Mouse (Mus musculus): ENCODE data around the gene Bud23. TPM values are rescaled to one million over a fixed set of nuclear protein-coding genes. Genes with fewer than 3 reads are reported as not detected.

Gene Bud23
- polyA plus RNA-seq, 1 experiment, result 28.3 TPM

DNA sequence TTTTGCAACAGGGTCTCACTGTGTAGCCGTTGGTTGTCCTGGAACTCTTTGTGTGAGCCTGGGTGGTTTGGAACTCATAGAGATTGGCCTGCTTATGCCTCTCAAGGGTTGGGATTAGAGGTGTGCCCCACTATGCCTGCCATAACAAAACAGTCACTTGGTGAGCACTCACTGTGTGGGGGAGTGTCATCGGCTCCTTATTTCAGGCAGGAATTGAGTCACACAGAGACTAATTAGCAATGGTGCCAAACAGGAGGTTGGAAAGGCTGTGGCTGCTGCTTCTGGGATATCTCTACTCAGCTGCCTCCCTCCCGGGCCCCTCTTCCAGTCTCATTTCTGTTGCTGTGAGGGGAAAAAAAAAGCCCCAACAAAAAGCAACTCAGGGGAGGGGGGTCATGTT, 20.2 kb downstream of the Bud23 start:
- Histone ChIP-seq H3K4me3 (ENCODE audit: insufficient read depth, low read depth, low read length) (no peak overlapping the region), H3K4me1 (ENCODE audit: control insufficient read depth, insufficient read depth, insufficient read length, low read length) (no peaks in the 10 kb centered on the region), H3K27ac (replicated peaks; ENCODE audit: low read depth, low read length) (no peak overlapping the region)

DNA sequence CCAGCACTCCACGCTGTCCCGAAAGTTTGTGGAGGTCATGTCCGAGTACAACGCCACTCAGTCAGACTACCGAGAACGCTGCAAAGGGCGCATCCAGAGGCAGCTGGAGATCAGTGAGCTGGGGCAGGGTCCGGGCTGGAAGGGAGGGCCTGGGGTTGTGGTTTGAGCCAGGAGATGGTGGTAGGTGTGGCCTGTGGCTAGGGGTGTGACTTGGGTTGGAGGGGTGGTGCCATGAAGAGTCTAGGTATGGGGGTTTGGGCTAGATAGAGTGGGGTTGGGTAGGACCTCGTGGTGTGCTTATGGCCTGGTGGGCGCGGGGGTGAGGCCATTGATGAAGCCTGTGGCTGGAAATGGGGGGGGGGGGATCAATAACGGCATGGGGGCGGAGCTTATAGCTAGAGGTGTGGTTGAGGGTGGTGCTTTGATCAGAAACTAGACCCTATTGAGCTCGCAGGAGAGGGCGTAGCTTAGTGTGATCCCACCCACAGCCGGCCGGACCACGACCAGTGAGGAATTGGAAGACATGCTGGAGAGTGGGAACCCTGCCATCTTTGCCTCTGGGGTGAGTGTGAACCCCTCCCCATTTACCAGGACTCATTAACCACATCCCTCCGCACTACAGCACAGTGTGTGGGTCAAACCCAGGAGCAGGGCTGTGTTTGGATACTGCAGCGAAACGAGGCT, 22.5 kb downstream of the Bud23 start:
- Histone ChIP-seq H3K4me1 (ENCODE audit: control insufficient read depth, insufficient read depth, insufficient read length, low read length) (no peaks in the 10 kb centered on the region), H3K27ac (replicated peaks; ENCODE audit: low read depth, low read length) (no peak overlapping the region), H3K4me3 (ENCODE audit: insufficient read depth, low read depth, low read length) (no peak overlapping the region)

DNA sequence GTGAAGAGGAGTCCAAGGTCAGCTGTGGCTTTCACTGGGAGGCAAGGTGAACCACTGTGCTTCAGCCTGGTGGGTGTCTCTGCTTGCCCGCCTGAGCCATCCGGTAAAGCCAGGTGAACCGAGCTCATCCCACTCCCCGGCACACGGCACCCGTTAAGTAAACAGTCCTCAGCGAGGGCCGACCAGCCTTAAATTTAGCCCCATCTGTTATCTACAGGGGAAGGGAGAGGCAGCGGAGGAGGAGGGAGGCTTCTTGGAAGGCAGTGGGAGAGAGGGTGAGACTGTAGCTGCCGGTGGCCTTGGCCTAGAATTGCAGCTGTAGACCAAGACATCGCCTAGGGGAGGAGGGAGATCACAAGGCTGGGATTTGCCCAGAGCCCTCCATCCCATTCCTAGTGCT, 24.0 kb downstream of the Bud23 start:
- no peak overlapping the region for H3K27ac ChIP-seq (replicated peaks; ENCODE audit: low read depth, low read length)
- H3K4me1 ChIP-seq (ENCODE audit: control insufficient read depth, insufficient read depth, insufficient read length, low read length), result no peaks in the 10 kb centered on the region
- no peak overlapping the region for H3K4me3 ChIP-seq (ENCODE audit: insufficient read depth, low read depth, low read length)

DNA sequence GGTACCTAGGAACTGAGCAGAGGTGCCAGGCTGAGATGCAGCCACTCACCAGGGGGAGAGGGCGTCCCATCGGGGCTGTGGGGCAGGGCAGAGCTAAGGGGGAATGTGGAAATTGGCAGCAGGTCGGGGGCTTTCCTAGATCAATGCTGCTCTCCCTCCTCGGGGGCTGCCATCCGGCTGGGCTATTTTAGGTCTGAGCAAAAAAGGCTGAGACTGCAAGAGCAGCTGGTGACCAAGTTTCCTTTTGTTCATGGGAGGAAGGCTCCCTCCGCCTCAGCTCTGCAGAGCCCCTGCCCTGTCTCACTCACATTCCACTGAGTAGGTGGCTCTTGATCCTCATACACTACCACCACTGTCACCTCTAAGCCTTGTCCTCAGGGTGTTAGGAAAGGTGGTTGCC, 24.7 kb downstream of the Bud23 start:
- no peak overlapping the region for H3K4me3 ChIP-seq (ENCODE audit: insufficient read depth, low read depth, low read length)
- no peak overlapping the region for H3K27ac ChIP-seq (replicated peaks; ENCODE audit: low read depth, low read length)
- no peaks in the 10 kb centered on the region for H3K4me1 ChIP-seq (ENCODE audit: control insufficient read depth, insufficient read depth, insufficient read length, low read length)

DNA sequence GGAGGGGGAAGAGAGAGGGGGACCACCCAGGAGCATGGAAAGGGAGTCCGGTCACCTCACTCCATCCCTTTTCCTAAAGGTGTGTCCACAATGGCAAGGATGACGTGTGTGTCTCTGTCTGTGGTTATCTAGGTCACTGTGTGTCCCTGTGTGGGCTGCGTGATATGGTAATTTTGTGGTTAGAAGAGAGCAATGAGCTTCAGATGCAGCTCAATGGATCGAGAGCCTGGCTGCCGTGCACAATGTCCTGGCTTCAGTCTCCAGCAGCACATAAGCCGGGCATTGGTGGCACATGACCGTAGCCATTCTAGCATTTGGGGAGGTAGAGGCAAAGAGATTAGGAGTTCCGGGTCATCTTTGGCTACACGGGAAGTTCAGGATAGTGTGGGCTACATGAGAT, 25.2 kb downstream of the Bud23 start:
- Histone ChIP-seq H3K4me3 (ENCODE audit: insufficient read depth, low read depth, low read length) (no peak overlapping the region), H3K4me1 (ENCODE audit: control insufficient read depth, insufficient read depth, insufficient read length, low read length) (no peaks in the 10 kb centered on the region), H3K27ac (replicated peaks; ENCODE audit: low read depth, low read length) (no peak overlapping the region)

DNA sequence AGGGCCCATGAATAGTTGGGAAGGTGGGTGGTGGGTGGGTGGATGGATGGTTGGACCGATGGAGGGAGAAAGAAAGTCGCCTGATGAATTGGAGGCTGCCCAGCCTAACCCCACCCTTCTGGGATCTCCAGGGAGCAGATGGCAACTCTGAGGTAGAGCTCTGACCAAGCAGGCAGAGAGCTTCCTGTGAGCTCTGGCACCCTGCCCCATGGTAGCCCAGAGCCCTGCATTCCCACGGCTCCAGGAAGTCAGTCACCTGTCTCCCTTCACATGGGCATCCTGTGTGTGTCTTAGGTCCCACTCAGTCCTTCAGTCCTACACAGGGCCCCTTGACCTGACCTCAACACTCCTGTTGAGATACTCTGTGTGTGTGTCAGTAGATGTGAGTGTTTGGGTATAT, 26.8 kb downstream of the Bud23 start:
- Histone ChIP-seq H3K4me1 (ENCODE audit: control insufficient read depth, insufficient read depth, insufficient read length, low read length) (no peaks in the 10 kb centered on the region), H3K27ac (replicated peaks; ENCODE audit: low read depth, low read length) (no peak overlapping the region)

DNA sequence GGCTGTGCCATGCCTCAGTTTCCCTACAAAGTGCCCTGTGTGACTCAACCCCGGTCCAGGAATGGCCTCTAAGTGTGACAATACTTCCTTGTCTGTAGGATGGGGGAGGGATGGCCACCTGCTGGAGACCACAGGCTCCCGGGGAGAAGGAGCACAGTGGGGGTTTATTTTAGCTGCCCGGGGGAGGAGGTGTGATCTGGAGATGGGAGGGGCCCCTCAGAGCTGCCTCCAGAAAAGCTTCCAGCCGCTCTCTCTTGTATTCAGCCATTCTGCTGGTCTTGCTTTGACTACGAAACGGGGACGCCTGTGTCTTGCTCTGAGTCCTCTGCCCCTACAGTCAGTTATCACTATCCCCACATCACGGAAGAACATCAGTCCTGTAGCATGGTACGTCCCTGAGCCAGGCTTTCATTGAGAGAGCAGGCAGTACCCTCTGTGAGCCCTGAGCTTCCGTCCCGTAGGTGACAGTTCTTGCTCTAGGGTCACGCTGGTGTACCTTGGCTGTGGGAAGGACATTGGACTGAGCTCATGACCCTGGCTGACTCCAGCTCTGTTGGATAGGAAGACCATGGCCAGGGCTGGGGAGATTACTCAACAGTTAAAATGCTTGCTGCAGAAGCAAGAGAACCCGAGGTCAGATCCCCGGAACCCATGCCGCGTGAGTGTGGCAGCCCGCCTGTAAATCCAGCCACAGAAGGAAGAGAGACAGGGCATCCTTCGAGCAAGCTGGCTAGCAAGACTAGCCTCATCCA, 29.0 kb downstream of the Bud23 start:
- no peaks in the 10 kb centered on the region; the same call in 1 of the 2 replicates for H3K4me1 ChIP-seq (ENCODE audit: control insufficient read depth, insufficient read depth, insufficient read length, low read length)
- H3K27ac ChIP-seq (replicated peaks; ENCODE audit: low read depth, low read length), result no peak overlapping the region
- no peak overlapping the region for H3K4me3 ChIP-seq (ENCODE audit: insufficient read depth, low read depth, low read length)

More for the DNA sequence above, 26.8 kb downstream of the Bud23 start:
- no peak overlapping the region for H3K4me3 ChIP-seq (ENCODE audit: insufficient read depth, low read depth, low read length)

DNA sequence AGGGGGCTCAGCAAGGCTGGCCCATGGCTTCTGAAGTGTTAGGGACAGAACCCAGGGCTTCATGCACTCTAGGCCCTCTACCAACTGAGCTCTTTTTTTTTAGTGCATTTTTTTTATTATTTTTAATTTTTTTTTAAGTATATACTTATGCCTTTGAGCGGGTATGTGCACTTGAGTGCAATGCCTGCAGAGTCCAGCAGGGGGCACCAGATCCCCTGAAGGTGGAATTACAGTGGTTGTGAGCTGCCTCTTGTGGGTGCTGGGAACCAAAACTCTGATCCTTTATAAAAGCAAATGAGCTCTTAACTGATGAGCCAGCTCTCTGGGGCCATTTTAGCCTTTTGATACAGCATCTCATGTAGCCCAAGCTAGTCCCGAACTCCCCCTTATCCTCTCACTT, 30.2 kb downstream of the Bud23 start:
- no peaks in the 10 kb centered on the region; the same call in 1 of the 2 replicates for H3K4me1 ChIP-seq (ENCODE audit: control insufficient read depth, insufficient read depth, insufficient read length, low read length)
- no peak overlapping the region for H3K27ac ChIP-seq (replicated peaks; ENCODE audit: low read depth, low read length)
- no peak overlapping the region for H3K4me3 ChIP-seq (ENCODE audit: insufficient read depth, low read depth, low read length)

DNA sequence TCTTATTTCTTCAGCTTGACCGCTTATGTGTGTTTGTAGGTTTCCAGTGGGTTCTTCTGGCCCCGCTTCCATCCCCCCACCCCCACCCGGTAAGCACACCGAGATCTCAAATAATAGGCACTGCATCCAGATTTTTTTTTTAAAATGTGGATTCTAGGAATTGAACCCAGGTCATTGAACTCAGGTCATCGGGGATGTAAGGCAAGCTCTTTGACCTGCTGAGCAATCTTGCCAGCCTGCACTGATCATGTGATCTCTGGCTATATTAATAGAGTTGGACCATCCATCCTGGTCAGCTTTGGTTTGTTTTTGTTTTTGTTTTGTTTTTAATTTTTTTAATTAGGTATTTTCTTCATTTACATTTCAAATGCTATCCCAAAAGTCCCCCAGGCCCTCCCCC, 32.2 kb downstream of the Bud23 start:
- no peak overlapping the region for H3K4me3 ChIP-seq (ENCODE audit: insufficient read depth, low read depth, low read length)
- no peak overlapping the region for H3K27ac ChIP-seq (replicated peaks; ENCODE audit: low read depth, low read length)
- H3K4me1 ChIP-seq (ENCODE audit: control insufficient read depth, insufficient read depth, insufficient read length, low read length), result peaks cover 7% of the 10 kb centered on the region

DNA sequence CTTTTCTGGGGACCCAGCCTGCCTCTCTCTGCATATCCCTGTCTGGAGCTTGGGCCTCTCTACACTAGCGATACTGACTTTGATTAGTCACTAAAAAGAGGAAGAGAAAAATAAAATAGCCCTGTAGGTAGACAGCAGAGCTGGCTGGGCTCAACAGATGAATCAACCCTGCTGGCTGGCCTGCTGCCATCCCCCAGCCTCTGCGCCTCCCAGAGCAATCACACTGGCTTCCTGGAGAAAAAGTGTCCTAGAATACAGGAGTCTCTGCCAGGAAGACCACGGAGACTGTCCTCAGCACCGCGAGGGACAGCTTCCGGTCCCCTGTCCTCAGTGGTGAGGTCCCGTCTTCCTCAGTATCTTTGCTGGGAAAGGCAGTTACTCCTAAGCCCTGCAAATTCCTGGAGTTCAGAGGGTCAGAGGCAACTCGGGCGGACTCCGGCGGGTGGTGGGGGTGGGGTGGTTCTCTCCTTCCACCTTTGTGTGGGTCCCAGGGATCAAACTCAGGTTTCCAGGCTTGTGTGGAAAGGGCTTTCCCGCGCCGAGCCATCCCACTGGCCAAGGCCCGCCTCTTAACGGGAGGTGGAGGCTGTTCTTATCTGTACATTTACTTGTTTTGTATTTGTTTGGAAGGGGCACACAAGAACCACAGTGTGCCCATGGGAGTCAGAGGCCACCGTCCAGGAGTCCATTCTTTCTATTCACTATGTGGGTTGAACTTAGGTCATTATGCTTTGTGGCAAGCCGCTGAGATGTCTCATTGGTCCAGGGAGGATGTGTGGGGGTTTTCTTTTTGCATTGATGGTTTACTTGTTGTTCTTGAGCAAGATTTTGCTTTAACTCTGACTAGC, 35.5 kb downstream of the Bud23 start:
- Histone ChIP-seq H3K4me3 (ENCODE audit: insufficient read depth, low read depth, low read length) (no peak overlapping the region), H3K4me1 (ENCODE audit: control insufficient read depth, insufficient read depth, insufficient read length, low read length) (peaks cover 10% of the 10 kb centered on the region), H3K27ac (replicated peaks; ENCODE audit: low read depth, low read length) (no peak overlapping the region)

DNA sequence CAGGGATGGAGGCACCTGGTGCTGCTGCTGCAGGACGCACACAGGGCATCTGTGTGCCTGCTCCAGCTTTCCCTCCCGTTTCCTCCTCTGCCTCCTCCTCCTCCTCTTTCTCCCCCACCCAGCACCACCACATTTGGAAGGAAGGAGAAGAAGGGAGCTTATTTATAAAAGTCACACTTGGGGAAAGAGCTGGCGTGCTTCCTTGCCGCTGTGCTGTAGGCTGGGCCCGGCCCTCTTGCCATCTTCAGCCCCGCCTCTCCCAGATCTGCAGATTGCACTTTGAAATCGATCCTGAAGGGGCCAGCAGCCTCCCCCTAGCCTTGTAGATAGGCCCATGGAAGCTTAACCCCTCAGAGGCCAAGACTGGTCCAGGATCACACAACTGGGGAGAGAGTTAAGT, 38.9 kb downstream of the Bud23 start:
- Histone ChIP-seq H3K27ac (replicated peaks; ENCODE audit: low read depth, low read length) (no peak overlapping the region), H3K4me1 (ENCODE audit: control insufficient read depth, insufficient read depth, insufficient read length, low read length) (peaks cover 13% of the 10 kb centered on the region), H3K4me3 (ENCODE audit: insufficient read depth, low read depth, low read length) (no peak overlapping the region)

DNA sequence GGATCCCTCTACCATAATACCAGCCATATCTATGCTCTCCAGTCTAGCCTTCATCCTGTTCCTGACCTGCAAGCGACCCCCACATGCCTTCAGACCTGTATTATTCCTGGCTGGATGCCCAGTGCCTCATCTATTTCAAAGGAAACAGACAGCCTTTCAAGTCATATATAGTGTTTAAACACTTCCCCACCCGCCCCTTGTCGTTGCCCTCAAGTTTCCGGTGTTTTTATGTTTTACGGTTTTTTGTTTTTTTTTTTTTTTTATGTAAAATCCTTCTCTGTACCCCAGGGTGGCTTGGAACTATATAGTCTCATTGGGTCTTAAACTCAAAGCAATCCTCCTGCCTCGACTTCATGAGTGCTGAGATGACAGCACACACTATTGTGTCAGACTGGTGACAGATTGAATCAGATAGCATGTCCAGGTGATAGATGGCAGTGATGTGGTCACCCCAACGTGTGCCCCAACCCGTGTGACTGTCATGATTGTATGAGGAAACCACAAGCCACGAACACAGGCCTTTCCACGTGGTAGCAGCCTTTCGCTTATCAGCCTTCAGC, 40.0 kb downstream of the Bud23 start:
- no peak overlapping the region for H3K4me3 ChIP-seq (ENCODE audit: insufficient read depth, low read depth, low read length)
- H3K4me1 ChIP-seq (ENCODE audit: control insufficient read depth, insufficient read depth, insufficient read length, low read length), result peaks cover 13% of the 10 kb centered on the region
- H3K27ac ChIP-seq (replicated peaks; ENCODE audit: low read depth, low read length), result no peak overlapping the region

DNA sequence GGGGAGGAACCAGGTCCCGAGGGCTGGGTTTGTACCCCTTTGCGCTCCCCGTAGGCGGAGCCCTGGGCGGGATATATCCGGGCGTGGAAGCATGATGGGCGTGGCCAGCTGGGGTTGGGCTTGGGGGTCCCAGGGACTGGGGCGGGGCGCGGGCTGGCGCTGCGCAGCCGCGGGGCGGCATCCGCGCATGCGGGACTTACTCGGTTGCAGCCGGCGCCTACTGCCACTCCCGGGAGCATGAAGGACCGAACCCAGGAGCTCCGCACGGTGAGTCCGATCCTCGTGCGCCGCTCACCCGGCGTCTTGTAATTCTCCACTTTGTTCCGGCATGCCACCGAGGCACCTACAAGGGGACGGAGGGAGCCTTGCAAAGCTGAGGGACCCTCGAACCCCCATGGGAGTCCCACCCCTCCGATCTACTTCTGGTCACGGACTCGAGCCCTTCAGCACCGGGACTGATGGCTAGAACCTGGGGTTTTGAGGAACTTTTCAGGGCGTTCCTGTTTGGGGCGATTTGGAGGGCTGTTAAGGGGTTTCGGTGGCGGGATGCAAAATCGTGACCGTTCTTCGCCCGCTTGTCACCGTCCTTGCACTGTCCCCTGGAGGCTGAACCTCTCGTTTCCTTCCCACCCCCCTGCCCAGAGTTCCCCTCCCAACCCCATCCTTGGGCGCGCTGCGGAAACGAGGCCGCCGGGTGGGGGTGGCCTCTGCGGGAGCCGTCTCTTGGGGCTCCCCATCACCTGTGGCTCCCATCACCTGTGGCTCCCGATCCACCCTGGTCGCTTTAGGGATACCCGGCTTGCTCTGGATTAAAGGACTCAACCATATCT, 41.2 kb downstream of the Bud23 start, which contains the start of gene Stx1a:
Stx1a (plus strand) TSS at position 139 of the 830 bp plus-strand sequence.
- no peak within 1 kb of the TSS for H3K27ac ChIP-seq (replicated peaks; ENCODE audit: low read depth, low read length)
- peaks cover 7% of the 10 kb centered on the region for H3K4me1 ChIP-seq (ENCODE audit: control insufficient read depth, insufficient read depth, insufficient read length, low read length)
- H3K4me3 ChIP-seq (ENCODE audit: insufficient read depth, low read depth, low read length), result peak within 1 kb of the TSS; percentile 76

DNA sequence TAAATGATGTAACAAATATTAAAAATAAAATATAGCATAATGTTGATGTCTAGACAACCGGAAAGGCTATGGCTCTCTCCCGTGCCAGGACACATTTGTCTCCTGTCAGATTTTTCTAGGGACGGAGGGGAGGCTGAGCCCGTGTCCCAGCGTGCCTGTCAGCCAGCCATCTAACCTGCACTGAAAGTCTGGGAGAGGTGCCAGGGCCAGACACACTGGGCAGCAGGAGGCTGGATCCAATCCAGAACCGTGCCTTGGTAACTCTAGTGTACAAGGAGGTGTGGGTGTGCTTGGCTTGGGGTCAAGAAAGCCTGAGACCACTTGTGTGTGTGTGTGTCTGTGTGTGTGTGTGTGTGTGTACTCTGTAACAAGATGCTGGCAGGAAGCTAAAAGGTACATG, 42.9 kb downstream of the Bud23 start:
- Histone ChIP-seq H3K27ac (replicated peaks; ENCODE audit: low read depth, low read length) (no peak overlapping the region), H3K4me3 (ENCODE audit: insufficient read depth, low read depth, low read length) (no peak overlapping the region), H3K4me1 (ENCODE audit: control insufficient read depth, insufficient read depth, insufficient read length, low read length) (peaks cover 7% of the 10 kb centered on the region)
